Mouse (Mus musculus) heart, postnatal 4 days (tissue): ENCODE measurements around the gene Snrnp40. TPM values are rescaled to one million over a fixed set of nuclear protein-coding genes. Genes with fewer than 3 reads are reported as not detected.

Experiments used
- DNase-seq: peaks from one replicate; pipeline ENCODE4 v3.0.0; 2021
- total RNA-seq, 2 experiments: library from RNA; stranded (reverse); gene quantifications; 2 replicates each; pipeline ENCODE4 v1.2.3; 2021

The Snrnp40 gene
- 10 to 100 TPM; 39.0 to 40.0 TPM for total RNA-seq

DNA sequence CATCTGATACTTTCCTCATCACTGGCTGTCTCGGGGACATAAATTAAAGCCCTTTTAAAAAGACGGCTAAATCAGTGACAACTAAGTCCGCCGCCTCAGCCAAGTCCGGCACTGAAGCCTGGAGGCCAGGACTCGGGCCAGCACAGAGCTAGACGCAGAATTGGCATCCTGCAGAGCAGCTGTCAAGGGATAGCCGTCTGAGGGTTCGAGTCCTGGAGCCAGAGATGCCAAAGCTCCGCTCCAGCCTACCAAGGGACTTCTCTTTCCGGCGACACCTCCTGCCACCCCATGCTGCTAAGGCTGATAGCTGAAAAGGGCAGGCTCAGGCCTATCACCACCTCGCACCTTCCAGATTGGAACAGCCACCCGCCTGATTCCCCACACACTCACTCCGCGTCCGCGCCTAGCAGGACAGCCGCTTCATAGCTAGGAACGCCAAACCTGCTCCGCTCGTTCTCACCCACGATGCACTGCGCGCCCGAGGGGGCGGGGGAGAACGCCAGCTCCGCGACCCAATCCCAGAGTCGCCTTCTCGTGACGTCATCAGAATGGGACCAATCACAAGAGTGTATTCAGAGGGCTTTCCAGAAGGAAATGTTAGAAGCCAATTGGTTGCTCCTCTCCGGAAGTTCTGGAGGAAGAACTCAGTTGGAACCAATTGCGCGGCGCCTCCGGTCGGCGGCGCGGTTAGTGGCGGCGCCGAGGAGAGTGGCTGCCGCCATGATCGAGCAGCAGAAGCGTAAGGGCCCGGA, at the start of gene Snrnp40, which contains the start of gene Zcchc17:
TSS of gene Snrnp40 (plus strand) at position 647 of the 752 bp plus-strand sequence.
TSS of gene Zcchc17 (minus strand) at position 458 of the 752 bp plus-strand sequence.
- peak; percentile 99 for DNase-seq

GRCm38 (mm10) chr4:130312526-130312925, 47.4 kb upstream of the Snrnp40 start:
- DNase-seq = peak; percentile 66

DNA sequence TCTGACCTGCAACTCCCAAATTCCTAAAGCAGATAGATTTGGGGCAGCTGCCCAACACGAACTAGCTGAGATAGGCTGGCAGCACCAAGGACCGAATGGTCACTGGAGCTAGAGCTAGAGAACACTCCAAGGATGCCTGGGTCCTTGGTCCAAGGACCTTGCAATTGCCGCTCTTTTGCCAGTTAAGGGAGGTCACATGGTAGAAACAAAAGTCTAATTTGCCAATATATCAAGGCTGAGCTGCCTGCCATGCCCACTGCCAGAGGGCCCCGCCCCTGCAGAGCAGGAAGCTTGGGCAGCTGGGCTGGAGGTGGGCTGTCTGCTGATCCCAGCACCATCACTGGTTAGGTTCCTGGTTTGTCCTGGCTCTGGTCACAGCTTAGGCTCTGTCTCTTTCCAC, 46.4 kb upstream of the Snrnp40 start:
- DNase-seq = no peak

- DNase-seq = peak; percentile 81
Measured at GRCm38 (mm10) chr4:130315771-130316527, 44.0 kb upstream of the Snrnp40 start.

DNA sequence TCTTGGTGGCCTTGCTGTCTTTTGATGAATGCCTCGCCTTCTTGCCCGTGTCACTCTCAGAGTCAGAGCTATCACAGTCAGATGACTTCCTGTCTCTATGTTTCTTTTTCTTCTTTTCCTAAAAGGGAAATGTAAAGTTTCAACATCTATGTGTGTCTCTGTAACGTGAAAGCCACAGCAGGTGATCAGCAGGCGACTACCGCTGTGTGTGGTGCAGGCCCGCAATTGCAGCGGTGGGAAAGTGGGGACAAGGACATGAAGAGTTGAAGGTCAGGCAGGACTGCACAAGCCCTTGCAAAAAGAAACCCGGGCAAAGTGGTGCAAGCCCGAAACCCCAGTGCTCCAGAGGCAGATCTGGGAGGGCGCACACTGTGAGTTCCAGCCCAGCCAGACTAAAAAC, 43.2 kb upstream of the Snrnp40 start:
- DNase-seq = peak; percentile 51

- no peak for DNase-seq
Measured at GRCm38 (mm10) chr4:130318122-130318521, 41.8 kb upstream of the Snrnp40 start.

DNA sequence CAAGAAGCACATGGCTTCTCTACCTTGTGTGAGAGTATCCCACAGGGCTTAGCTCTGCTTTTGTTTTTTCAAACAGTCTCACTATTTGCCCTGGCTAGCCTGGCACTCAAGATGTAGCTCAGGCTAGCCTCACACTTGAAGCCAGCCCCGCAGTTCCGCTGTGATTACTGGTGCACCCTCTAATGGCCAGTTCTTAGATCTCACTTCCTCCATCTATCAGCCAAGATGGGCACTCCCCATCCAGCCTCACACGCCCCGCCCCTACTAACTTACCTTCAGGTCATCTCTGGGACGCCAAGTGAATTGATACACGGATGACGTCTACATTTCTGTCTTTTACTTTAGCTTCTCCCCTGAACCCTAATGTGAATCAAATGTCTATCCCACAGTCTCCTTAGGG, 40.4 kb upstream of the Snrnp40 start:
- no peak for DNase-seq

DNA sequence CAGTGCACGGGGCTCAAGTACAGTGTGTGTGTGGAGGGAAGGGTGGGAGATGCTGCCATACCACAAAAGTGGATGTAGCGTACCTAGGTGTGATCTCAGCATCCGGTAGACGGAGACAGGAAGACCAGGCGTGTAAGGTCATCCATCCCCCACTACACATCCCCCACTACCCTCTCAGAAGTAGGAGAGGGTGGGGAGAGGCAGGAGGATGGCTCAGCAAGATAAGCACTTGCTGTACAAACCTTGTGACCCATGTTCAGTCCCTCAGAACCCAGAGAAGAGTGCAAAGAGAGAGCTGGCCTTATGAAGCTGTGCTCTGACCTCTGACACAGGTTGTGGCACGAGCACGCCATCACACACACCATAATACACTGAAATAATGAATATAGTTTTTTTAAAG, 38.3 kb upstream of the Snrnp40 start:
- DNase-seq = no peak

- no peak for DNase-seq
Measured at GRCm38 (mm10) chr4:130322567-130322966, 37.4 kb upstream of the Snrnp40 start.

GRCm38 (mm10) chr4:130323165-130323564, 36.8 kb upstream of the Snrnp40 start:
- no peak for DNase-seq

- peak; percentile 82 for DNase-seq
Measured at GRCm38 (mm10) chr4:130323607-130324006, 36.3 kb upstream of the Snrnp40 start.

GRCm38 (mm10) chr4:130325446-130325845, 34.5 kb upstream of the Snrnp40 start:
- no peak for DNase-seq

DNA sequence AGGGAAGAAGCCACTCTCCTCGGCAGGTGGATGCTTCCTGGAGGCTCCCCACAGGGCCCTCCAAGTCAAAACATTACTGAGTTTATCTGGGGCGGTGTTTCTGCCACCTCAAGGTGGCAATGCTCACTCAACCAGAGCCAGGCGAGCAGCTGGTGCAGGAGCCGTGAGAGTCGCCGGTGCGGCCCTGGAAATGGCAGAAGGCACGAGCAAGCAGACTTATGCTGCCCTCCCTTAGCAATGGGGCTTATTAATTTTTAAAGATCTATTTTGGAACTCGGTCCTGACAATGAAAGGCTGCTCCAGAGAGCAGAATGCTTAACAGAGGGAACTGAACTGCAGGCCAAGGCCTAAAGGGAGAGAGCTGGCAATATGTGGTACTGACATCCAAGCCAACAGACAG, 32.6 kb upstream of the Snrnp40 start:
- DNase-seq = no peak

DNA sequence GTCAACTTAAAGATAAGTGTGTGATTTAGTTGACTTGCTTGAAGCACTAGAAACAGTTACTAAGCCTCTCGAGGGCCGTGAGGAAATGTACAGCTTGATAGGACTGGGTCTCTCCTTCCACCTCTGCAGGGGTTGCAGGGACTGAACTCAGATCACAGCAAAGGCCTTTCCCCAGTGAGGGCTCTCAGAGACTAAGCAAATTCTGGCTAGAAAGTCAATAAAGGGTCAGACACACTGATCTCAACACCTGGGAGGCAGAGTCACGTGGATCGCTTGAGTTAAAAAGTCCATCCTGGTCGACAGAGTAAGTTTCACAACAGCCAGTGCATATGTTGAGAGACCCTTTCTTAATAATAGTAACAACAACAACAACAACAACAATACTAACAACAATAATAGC, 24.1 kb upstream of the Snrnp40 start:
- no peak for DNase-seq

DNA sequence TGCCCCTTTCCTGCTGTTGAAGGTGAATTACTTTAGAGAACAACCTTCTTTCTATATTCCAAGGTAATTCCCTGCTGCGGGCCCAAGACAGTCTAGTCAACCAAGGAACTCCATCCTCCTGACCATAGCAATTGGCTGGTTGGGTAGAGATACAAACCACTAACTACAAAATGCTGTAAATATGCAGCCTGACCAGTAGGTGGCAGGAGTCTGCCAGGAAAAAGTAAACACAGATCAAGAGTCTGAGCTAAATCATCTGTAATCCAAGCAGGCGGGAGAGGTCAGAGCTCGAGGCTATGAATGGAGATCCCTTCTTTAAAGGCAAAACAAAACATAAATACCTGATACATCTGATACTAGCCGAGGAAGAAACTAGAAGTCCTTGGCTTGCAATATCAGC, 18.2 kb upstream of the Snrnp40 start:
- peak; percentile 70 for DNase-seq

DNA sequence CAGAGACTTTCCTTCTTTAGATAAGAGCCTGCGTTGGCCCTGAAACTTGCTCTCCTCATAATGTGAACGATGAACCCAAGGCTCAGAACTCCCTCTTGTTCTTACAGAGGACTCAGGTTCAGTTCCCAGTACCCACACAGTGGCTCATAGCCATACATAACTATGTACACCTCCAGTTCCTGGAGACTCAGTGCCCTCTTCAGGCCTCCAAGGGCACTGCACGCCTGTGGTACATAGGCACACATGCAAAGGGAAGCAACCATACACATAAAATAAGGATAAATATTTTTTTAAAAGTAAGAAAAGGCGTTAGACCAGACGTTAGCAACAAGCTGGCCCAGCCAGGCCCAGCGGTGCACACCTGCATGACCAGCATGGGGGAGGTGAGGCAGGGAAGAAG, 10.3 kb upstream of the Snrnp40 start:
- no peak for DNase-seq

DNA sequence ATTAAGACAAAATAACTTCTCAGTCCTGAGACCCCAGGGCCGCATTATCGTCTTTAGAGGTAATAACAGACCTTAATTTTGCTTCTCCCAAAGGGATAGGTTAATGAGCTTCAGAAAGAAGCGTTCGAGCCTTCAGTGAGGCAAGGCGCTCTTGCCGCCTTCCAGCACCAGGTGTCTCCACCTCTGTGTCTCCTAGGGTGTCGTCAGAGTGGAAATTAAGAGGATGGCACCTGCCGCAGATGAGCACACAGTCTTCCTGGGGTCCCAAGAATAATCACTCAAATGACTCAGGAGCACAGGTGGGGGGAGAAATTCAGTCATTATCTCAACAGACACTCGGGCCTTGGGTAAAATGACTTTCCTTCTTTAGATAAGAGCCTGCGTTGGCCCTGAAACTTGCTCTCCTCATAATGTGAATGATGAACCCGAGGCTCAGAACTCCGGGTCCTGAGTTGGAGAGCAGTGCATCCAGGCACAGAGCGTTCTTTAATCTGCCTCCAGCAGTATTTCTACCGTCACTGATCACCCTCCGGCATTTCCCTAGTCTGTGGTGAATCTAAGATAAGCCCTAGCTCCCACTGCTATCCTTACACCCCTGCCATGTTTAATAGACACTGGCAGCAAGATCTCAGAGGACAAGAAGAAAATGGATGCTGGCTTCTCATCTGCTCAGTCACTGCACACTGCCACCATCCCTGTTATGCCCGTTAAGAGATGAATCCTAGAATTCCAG, 9.1 kb upstream of the Snrnp40 start:
- DNase-seq = no peak

GRCm38 (mm10) chr4:130352588-130352987, 7.3 kb upstream of the Snrnp40 start:
- DNase-seq = no peak

DNA sequence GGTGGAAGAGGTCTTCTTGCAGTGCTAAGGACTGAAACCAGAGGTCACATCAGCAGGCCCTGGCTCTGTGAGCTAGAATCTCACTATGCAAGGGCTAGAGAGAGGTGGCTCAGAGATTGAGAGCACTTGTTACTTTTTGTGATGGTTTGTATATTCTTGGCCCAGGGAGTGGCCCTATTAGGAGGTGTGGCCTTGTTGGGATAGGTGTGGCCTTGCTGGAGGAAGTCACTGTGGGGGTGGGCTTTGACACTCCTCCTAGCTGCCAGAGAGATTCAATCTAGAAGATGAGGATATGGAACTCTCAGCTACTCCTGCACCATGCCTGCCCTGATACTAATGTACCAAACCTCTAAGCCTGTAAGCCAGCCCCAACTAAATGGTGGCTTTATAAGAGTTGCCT, 2.0 kb upstream of the Snrnp40 start:
- DNase-seq = no peak

DNA sequence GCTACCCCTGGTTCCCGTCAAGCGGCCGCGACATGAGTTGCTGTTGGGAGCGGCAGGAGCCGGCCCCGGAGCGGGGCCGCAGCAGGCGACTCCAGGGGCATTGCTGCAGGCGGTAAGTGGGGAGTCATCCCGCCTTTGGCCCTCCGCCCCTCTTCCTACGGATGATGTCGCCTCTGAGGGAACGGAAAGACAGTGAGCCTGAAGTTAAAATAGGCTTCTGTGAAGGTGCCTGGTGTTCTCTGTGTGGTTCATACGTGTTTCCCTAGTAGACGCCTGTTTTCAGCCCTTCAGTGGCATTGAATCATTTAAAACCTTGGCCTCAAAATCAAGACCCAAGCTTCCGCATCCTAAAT, 282 bp downstream of the Snrnp40 start:
- no peak for DNase-seq

DNA sequence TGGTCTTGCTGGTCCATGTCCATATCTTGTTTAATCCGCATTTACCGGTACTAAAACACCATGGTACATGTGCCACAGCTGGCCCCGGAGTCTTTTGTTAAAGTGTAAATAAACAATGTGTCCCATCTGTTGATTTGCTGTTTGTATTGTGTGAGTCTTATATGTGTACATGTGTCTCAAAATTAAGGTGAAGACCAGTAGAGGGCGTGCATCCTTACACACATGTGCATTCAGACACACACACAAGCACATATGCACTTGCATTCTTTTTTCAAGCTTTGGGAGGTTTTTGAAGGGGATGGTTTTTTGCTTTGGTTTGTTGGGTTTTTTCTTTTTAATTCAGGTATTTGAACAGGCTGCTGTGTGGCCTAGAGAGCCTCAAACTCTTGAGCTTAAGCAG, 16.7 kb downstream of the Snrnp40 start:
- no peak for DNase-seq

DNA sequence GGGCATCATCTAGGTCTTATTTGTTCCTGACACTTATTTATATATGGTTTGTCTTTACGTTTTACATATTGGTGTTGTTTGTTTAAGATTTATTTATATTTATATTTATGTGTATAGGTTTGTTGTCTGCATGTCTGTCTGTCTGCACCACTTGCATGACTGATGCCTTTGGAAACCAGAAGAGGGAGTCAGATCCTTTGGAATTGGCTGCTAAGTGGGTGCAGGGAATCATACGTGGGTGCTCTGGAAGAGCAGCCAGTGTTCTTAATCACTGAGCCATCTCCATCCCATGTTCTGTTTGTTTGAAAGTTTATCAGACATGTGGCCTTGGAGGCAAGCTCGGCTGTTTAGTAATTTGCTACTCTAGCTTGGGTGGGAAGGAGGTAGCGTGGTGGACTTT, 17.6 kb downstream of the Snrnp40 start:
- DNase-seq = no peak

GRCm38 (mm10) chr4:130379181-130379580, 19.2 kb downstream of the Snrnp40 start:
- DNase-seq = no peak
